Mouse (Mus musculus): ENCODE results near the gene Rusc2. TPM values are rescaled to one million over a fixed set of nuclear protein-coding genes. Genes with fewer than 3 reads are reported as not detected.

Rusc2 gene
- total RNA-seq, 4 experiments from 2014 or later: 21.5 to 25.4 (median 23.3) TPM

DNA sequence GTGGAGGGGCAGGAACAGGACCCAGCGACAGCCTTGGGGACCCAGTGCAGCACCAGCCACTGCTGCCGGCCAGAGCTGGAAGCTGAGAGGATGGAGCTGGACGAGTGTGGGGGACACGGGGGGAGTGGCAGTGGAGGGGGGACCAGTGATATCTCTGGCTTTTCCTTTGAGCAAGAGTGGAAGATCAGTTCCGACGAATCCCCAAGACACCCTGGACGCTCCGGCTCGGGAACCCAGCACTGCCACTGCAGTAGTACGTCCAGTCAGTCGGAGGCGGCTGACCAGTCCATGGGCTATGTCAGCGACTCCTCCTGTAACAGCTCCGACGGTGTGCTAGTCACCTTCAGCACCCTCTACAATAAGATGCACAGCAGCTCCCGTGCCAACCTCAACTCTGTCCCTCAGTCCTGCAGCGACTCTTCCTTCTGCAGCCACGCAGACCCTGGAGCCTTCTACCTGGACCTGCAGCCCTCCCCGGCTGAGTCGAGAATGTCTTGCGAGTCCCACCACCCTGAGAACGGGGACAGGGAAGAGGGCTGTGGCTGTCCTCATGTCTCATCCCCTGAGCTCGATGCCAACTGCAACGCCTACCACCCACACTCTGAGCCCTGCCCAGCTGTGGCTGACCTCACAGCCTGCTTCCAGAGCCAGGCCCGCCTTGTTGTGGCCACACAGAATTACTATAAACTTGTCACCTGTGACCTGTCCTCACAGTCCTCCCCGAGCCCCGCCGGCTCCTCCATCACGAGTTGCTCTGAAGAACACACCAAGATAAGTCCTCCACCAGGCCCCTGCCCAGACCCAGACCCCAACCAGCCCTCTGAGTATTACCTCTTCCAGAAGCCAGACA, 33.7 kb downstream of the Rusc2 start:
- DNase-seq (ENCODE audit: low spot score in 2 of 2): no peak

- no peak for DNase-seq (ENCODE audit: low spot score in 2 of 2)
These were observed 34.3 kb downstream of the Rusc2 start for GRCm38 (mm10) chr4:43416071-43416490.

- DNase-seq (ENCODE audit: low spot score in 2 of 2): no peak
These were observed 35.7 kb downstream of the Rusc2 start for GRCm38 (mm10) chr4:43417269-43418062.

DNA sequence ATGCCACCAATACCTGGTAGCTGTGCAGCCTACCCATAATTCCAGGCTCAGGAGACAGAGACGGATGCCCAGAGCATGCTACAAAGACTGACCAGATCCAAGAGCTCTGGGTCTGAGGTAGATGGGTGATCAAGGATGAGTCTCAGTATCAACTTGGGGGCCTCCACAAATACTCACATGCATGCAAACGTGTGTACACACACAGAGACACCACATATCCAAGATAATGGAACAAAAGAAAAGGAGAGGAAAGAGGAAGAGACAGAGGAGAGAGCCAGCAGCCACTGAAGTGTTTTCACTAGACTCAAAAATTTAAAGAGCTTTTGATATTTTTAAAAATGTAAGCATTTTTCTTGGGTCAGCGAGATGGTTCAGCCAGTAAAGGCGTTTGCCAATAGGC, 36.7 kb downstream of the Rusc2 start:
- no peak for DNase-seq (ENCODE audit: low spot score in 2 of 2)

DNA sequence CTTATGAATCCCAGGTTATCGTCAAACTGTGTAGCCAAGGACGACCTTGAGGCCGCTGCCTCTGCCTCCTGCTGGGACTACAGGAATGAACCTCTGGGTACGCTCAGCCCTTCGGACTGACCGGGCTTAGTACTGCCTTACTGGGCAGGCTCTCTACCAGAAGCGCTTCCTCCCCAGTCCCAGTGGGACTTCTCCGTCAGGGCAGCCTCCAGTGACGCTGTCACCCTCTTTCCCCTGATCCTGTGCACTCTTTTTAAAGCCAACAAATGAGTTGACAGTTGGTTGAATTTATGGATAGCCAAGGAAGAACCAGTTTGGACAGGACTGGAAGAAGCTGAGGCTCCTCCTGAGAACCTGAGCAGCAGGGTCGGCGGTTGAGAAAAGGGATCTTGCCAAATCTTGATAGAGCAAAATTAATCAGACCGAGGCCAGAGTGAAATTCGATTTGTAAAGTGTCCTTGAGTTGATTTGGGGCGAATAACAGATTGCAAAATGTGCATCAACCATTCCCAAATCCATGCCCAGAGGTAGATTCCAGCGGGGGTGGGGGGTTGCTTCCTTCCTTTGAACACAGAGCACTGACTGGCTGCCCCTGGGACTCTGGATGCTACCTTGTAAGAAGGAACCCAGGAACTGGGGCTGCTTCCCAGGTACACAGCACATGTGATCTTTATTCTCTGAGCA, 37.3 kb downstream of the Rusc2 start:
- no peak for DNase-seq (ENCODE audit: low spot score in 2 of 2)

DNA sequence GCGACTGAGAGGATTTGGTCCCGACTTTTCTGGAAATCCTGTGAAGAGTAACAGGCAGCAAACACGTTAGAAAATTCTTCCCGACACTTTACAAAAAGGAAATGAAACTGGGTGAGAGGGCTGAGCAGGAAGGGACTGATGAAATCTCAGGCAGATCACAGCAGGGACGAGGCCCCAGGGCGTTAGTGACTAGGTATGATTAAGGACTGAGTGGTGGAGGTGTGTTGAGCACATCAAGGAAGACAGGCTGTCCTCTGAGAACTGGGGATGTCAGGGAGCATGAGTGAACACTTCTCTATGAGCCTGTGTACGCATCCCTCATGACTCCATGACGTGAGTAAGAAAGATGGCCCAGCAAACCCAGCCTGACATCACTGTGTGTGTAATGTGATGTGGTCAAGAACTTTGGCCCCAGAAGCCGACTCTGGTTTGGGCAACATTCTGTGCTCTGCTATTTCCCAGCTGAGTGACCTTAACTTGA, 38.1 kb downstream of the Rusc2 start:
- no peak for DNase-seq (ENCODE audit: low spot score in 2 of 2)

- DNase-seq (ENCODE audit: low spot score in 2 of 2): peak; percentile 65 to 70
These were observed 38.5 kb downstream of the Rusc2 start for GRCm38 (mm10) chr4:43420305-43420704.

- no peak for DNase-seq (ENCODE audit: low spot score in 2 of 2)
These were observed 40.0 kb downstream of the Rusc2 start for GRCm38 (mm10) chr4:43421632-43422240.

- no peak for DNase-seq (ENCODE audit: low spot score in 2 of 2)
These were observed 41.6 kb downstream of the Rusc2 start for GRCm38 (mm10) chr4:43423267-43423934.

- no peak for DNase-seq (ENCODE audit: low spot score in 2 of 2)
These were observed 42.3 kb downstream of the Rusc2 start for GRCm38 (mm10) chr4:43424072-43424471.

GRCm38 (mm10) chr4:43425197-43425596, 43.4 kb downstream of the Rusc2 start:
- DNase-seq (ENCODE audit: low spot score in 2 of 2): no peak

GRCm38 (mm10) chr4:43425648-43426380, 44.0 kb downstream of the Rusc2 start:
- no peak for DNase-seq (ENCODE audit: low spot score in 2 of 2)

DNA sequence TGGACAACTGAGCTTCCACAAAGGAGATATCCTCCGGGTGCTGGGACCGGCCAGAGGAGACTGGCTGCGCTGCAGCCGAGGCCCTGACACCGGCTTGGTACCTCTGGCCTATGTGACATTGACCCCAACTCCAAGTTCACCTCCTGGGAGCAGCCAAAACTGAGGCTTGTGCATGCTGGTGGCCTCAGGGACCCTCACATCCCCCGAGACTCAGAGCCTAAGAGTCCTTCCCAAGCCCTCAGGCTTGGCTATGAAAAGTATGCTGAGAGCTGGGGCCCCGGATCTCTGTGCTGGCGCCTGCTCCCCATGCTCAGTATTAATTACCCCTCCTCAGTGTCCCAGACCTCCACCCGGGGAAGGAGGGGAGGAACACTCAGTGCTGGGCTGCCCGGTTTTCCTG, 44.7 kb downstream of the Rusc2 start:
- no peak for DNase-seq (ENCODE audit: low spot score in 2 of 2)

GRCm38 (mm10) chr4:43427501-43428179, 45.9 kb downstream of the Rusc2 start:
- no peak for DNase-seq (ENCODE audit: low spot score in 2 of 2)

- DNase-seq (ENCODE audit: low spot score in 2 of 2): no peak
These were observed 46.5 kb downstream of the Rusc2 start for GRCm38 (mm10) chr4:43428180-43428861.

GRCm38 (mm10) chr4:43428946-43429345, 47.2 kb downstream of the Rusc2 start, which contains the start of gene Fam166b:
Gene Fam166b (minus strand): TSS chr4:43429134.
- no peak for DNase-seq (ENCODE audit: low spot score in 2 of 2)

GRCm38 (mm10) chr4:43431690-43432089, 49.9 kb downstream of the Rusc2 start:
- peak; percentile 68 to 74 for DNase-seq (ENCODE audit: low spot score in 2 of 2)

- DNase-seq (ENCODE audit: low spot score in 2 of 2): no peak
These were observed 51.1 kb downstream of the Rusc2 start for GRCm38 (mm10) chr4:43432832-43433231.

DNA sequence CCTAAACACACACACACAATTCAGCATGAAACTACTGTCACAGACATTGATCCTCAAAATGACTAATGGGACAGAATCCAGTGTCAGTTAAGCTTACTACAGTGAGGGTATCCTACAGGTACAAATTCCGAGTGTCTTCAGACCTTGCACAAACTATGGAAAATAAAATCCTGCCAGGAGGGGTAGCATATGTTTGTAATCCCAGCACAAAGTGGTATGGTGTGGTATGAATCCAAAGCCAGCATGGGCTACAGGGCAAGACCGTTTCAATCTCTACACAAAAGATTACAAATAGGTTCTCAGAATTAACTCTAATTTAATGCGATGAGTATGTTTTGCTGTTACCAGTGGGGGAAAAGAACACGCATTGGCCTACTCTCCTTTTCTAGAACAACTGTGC, 59.9 kb downstream of the Rusc2 start, which contains the start of gene Tesk1:
Gene Tesk1, plus strand, starts transcription at position 301 of the 400 bp plus-strand sequence.
- no peak for DNase-seq (ENCODE audit: low spot score in 2 of 2)

Data from gastrocnemius, adult 8-10 months (tissue).